Mouse (Mus musculus) cortical plate, adult 2 months (tissue): ENCODE data around the gene St3gal5. TPM values are rescaled to one million over a fixed set of nuclear protein-coding genes. Genes with fewer than 3 reads are reported as not detected.

Experiments used
- H3K27ac ChIP-seq: fragments of 200-500 bp; 2 replicates; pipeline ENCODE4 v1.5.1; 2012; ENCODE audit warnings: low read length, control low read depth, inconsistent platforms; ENCODE audit not compliant: insufficient read depth
- H3K4me1 ChIP-seq: fragments of 200-500 bp; 2 replicates; pipeline ENCODE4 v1.6.1; 2011; ENCODE audit warnings: low read length; ENCODE audit not compliant: control insufficient read depth, insufficient read depth
- H3K4me3 ChIP-seq: fragments of 200-500 bp; 2 replicates; pipeline ENCODE4 v1.5.1; 2011; ENCODE audit warnings: mild to moderate bottlenecking, low read length, control low read depth; ENCODE audit not compliant: insufficient read depth
- CTCF ChIP-seq: fragments of 200-500 bp; IDR thresholded peaks from 2 replicates; pipeline ENCODE4 v1.5.1; 2011; ENCODE audit warnings: mild to moderate bottlenecking, control low read depth, low read length; ENCODE audit not compliant: insufficient read depth; ENCODE audit errors: extremely low read depth
- POLR2A ChIP-seq: fragments of 200-500 bp; IDR thresholded peaks from 2 replicates; pipeline ENCODE4 v1.6.1; 2011; ENCODE audit warnings: mild to moderate bottlenecking, low read length, control low read depth; ENCODE audit not compliant: insufficient read depth; ENCODE audit errors: extremely low read depth
- polyA plus RNA-seq: library from polyadenylated mRNA; depleted of rRNA; stranded (reverse); fragments of >200 nt; gene quantifications from 2 replicates; pipeline ENCODE4 v1.2.3, GENCODE M21; 2012

The St3gal5 gene
- polyA plus RNA-seq, 1 experiment = 126 TPM

DNA sequence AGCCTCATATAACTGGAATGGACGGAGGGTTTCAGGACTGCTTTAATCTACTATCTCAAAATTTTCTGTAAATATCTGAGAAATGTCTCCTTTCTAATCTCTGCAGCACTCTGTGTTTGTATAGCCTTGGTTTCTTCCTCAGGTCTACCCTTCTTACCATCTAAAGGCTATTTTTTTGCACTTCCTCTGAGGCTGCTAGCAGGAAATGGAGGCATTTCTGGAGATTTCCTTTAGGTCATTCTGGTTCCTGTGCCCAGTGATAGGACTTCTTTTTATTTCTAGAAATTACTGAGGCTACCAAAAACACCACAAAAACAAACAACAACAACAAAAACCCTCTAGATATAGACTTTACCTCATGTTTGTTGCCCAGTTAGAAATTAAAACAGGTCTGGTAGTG, 4.3 kb upstream of the St3gal5 start:
- Histone ChIP-seq H3K4me3 (no peak overlapping the region), H3K27ac (no peak overlapping the region), H3K4me1 (peaks cover 3% of the 10 kb centered on the region; the same call in 1 of the 2 replicates)
- TF ChIP-seq CTCF = no peak
- no peak for TF ChIP-seq POLR2A

DNA sequence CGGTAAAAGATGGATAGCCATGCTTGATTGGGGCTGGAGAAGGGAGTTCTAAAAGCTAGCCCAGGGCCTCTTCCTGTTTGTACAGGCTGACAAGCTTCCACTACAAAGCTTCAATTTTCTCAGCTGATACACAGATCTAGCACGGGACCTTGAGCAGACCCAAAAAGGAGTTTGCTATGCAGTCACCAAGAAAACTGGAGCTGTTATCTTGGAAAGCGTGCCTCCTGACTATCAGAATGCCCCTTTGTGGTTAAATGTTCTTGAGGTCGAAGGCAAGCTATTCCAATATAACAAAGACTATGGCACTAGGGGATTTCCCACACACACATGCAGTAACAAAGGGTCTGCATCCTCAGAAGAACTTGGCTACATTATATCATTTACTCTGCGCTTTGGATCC, 1.2 kb upstream of the St3gal5 start:
- Histone ChIP-seq H3K27ac (no peak overlapping the region), H3K4me1 (peaks cover 11% of the 10 kb centered on the region), H3K4me3 (no peak overlapping the region)
- no peak for TF ChIP-seq POLR2A
- no peak for TF ChIP-seq CTCF

DNA sequence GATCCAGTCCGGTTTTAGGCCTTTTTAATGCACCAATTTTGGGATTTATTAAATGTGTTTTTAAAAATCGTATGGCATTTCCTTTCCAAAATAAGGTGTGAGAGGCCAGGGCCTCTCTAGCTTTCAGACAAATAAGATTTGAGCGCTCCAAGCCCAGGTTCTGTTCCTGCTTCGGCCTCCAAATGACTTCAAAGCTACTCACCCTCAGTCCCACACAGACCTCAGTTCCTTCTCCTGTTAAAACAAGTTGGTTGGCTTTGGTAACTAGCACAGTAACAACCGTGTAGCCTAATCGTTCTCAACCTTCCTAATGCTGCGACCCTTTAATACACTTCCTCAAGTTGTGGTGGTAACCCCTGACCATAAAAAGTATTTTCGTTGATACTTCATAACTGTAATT, 723 bp upstream of the St3gal5 start:
- no peak for TF ChIP-seq POLR2A
- no peak for TF ChIP-seq CTCF

DNA sequence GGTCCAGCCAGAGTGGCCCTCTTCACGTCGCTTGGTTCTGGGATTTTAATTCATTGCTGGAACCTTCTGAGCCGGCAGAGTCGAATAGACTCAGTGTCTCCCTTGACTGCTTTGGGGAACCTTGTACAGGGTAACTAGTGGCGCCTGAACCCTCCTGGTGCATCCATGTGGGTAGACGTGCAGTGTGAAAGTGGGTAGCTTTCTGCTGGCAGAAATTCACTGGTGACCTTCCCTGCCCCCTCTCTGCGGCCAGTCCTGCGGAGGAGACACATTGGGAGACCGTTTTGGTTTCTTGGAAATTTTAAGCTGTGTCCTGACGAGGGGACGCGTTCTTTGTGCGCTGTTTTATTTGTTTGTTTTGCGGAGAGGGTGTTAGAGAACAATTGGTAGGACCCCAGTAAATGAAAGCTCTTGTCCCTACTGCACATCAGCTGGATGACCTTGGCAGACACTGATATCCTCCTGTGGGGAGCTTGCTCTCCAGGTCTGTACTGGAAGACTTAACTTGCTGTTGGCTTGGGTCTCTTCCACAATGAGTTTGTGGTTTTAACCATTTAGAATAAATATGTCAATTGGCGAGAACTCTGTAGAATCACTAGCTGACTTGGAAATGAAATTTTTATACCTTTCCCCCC, 746 bp downstream of the St3gal5 start:
- peak overlapping the region; percentile 93 for H3K27ac ChIP-seq
- H3K4me1 ChIP-seq = peaks cover 9% of the 10 kb centered on the region
- TF ChIP-seq CTCF (0 out of 2 replicates have a peak, but pooled peaks have one; percentile 0), POLR2A (0 out of 2 replicates have a peak, but pooled peaks have one; percentile 4)
- peak overlapping the region; percentile 96 for H3K4me3 ChIP-seq

More for the DNA sequence above, 723 bp upstream of the St3gal5 start:
- peaks cover 11% of the 10 kb centered on the region for H3K4me1 ChIP-seq
- H3K4me3 ChIP-seq = peak overlapping the region; percentile 96
- H3K27ac ChIP-seq = no peak overlapping the region

DNA sequence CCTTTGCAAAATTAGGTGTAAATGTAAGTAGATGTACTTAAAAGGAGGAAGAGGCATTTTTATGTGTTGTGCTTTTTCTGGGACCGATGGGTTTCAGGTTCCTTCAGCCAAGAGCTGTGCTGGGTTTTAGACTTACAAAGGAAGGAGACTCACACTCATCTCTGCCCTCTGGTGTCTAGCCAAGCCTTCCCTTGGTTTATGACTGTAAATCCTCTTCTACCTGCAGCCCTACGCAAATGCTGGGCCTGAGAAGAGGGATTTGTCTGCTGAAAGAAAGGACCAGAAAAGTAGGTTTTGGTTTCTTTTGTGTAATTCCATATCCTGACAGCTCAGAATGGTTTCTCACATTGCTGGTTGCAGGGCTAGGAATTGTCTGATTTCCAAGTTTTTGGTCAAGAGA, 1.3 kb downstream of the St3gal5 start:
- H3K27ac ChIP-seq = 0 out of 2 replicates have a peak overlapping the region, but pooled peaks have one; percentile 51
- H3K4me1 ChIP-seq = peaks cover 9% of the 10 kb centered on the region
- H3K4me3 ChIP-seq = peak overlapping the region; percentile 96
- TF ChIP-seq POLR2A (no peak), CTCF (peak; percentile 8; the same call in 1 of the 2 replicates)

DNA sequence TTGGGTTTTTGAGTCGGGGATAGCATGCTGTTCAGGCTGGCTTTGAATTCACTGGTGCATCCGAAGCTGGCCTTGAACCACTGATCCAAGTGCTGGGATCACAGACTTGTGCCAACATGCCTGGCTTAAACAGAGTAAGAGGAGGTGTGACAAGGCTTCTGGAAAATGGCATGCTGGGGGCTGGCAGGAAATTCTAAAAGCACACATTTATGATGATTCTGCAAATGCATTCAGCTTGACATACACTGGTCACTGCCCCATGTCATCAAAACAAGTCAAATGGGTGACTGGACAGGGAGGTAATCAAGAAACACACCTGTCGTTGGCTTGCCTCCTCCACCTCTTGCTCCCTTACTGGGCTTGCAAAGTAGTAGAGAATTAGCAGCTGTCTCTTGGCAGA, 1.9 kb downstream of the St3gal5 start:
- Histone ChIP-seq H3K4me3 (peak overlapping the region; percentile 96), H3K27ac (peak overlapping the region; percentile 63; the same call in 1 of the 2 replicates), H3K4me1 (peaks cover 9% of the 10 kb centered on the region)
- no peak for TF ChIP-seq POLR2A
- no peak for TF ChIP-seq CTCF

DNA sequence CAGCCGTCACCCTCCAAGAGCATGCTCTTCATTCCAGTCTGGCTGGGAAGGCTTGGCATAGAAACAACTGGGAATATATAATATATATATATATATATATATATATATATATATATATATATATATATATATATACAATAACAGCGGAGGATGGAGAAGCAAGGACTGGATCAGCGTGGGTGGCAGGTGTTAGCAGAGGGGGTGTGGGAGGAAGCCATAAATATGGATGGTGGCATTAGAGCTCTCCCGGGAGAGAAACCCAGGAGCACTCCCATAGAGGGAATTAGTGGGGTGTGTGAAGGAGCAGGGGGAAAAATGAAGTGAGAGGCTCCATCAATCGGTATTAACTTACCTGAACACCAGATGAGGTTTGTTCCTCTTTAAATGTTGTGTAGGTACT, 2.8 kb downstream of the St3gal5 start:
- TF ChIP-seq CTCF = no peak
- TF ChIP-seq POLR2A = no peak
- Histone ChIP-seq H3K27ac (peak overlapping the region; percentile 70), H3K4me3 (peak overlapping the region; percentile 96), H3K4me1 (peaks cover 9% of the 10 kb centered on the region)

DNA sequence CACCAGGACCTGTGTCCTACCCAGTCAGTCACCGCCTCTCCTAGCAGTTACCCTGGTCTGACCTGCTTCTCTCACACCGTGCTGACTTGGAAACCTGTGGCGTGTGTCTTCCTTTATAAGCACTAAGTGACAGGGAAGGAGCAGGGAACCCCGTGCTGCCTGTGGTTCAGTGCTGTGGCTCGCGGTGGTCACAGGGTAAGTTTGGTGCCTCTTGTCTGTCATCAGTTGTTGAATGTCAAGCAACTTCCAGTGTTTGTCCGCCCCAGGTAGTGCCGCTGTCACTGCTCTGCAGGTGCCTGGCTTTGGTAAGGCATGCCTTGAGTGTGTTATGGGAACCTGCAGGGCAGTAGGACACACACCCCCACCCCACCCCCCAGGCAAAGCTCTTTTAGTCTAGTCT, 3.5 kb downstream of the St3gal5 start:
- H3K4me3 ChIP-seq = peak overlapping the region; percentile 96
- TF ChIP-seq CTCF (no peak), POLR2A (no peak)
- H3K4me1 ChIP-seq = peaks cover 7% of the 10 kb centered on the region
- peak overlapping the region; percentile 70; the same call in 1 of the 2 replicates for H3K27ac ChIP-seq

DNA sequence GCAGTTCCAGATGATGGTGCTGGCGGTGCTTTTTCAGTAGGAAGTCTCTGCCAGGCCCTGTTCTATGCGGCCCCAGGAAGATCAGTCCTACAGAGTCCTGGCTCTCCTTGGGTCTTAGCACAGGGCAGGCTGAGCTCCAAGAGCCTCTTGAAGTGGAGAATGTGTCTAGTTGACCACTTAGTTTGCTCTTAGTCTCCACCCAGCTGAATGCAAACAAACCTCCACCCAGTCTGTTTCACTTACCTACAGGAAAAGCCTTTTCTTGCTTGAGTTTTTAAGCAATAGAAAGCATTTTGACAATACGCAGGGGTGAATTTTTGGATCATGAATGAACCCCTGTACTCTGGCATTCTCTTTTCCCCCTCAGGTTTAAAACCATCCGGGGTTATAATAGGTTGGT, 4.0 kb downstream of the St3gal5 start:
- H3K4me3 ChIP-seq = no peak overlapping the region
- H3K27ac ChIP-seq = no peak overlapping the region

DNA sequence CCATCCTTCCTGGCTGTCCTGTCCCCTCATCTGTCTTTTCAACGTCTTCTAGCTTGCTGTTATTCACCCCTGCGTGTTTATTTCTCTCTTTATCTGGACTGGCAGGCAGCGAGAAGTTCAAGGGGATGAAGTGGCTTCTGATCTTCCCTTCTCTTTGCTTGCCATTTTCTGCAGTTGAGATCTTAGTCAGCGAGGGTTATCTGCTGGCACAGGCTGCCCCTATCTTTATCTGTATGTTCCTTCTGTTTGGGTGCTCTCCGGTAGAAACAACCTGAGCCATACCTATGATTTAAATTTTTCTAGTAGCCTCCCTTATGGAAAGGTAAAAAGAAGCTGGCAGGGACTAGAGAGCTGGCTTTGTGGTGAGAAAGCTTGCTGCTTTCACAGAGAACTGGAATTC, 4.7 kb downstream of the St3gal5 start:
- Histone ChIP-seq H3K27ac (no peak overlapping the region), H3K4me3 (no peak overlapping the region), H3K4me1 (peaks cover 7% of the 10 kb centered on the region)
- no peak for TF ChIP-seq POLR2A
- TF ChIP-seq CTCF = no peak

More for the DNA sequence above, 4.0 kb downstream of the St3gal5 start:
- peaks cover 7% of the 10 kb centered on the region for H3K4me1 ChIP-seq
- TF ChIP-seq CTCF = no peak
- no peak for TF ChIP-seq POLR2A

DNA sequence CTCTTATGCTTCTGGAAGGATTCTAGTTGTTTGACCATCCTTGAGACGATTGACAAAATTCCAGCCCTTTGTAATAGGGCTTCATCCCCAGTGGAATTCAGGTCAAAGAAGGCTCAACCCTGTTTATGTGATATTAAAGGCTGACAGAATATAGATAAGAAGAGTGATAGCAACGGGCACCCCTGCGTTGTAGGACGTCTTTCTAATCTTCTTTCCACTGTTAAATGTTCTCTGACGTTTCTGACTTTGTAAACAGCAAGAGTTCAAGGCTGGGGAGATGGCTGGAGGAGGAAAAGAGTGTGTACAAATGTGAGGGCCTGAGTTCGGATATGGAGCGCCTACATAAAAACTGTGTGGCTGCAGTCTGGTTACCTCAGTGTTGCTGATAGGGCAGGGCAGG, 7.1 kb downstream of the St3gal5 start:
- TF ChIP-seq CTCF (no peak), POLR2A (no peak)
- Histone ChIP-seq H3K27ac (no peak overlapping the region), H3K4me3 (no peak overlapping the region), H3K4me1 (peaks cover 17% of the 10 kb centered on the region)
